In the genomic region with DNA sequence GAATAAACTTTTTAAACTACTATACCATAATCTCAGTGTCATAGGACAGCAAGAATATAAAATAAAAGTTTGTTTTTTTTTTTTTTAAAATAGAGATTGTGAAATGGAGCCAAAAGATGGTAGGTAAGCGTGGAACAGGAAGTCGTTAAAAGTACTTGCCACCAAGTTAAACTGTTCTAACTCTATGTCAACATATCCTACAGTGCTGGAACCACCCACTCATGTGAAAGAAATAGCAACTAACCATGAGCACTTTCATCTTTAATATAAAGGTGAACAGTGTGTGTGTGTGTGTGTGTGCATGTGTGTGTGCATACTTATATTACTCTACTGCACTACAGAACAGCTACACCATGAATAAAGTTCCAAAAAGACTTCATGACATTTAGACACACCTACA, we compare ENCODE assay signal across 24 mouse cellular contexts. TPM values are rescaled to one million over a fixed set of nuclear protein-coding genes. Genes with fewer than 3 reads are reported as not detected.
DNase-seq lines count a peak whose midpoint lies in the region; ATAC-seq lines count a peak whose summit lies in the region.
"Had no signal": no experiment of that assay in that cellular context is flagged by ENCODE, and none has a peak within 500 bp of the region (broad histone marks: within the 10 kb centered on the region; RNA-seq: fewer than 3 reads in every experiment).

No protein-coding gene starts in this region.

- H3K9ac ChIP-seq in liver, embryonic 12.5 days = no peak overlapping the region
- H3K9ac ChIP-seq in liver, embryonic 11.5 days (ENCODE audit: low read depth, low read length) = no peak overlapping the region
- H3K9ac ChIP-seq: embryonic facial prominence, embryonic 12.5 days; forebrain, embryonic 13.5 days had no signal

- H3K4me2 ChIP-seq in liver, embryonic 12.5 days = no peak overlapping the region
- no peak overlapping the region for H3K4me2 ChIP-seq in liver, embryonic 11.5 days
- H3K4me2 ChIP-seq: embryonic facial prominence, embryonic 12.5 days; forebrain, embryonic 13.5 days had no signal

- H3K36me3 ChIP-seq in liver, embryonic 12.5 days = peaks cover 67% of the 10 kb centered on the region
- peaks cover 5% of the 10 kb centered on the region; the same call in 1 of the 2 replicates for H3K36me3 ChIP-seq in liver, embryonic 11.5 days (ENCODE audit: control insufficient read depth, insufficient read depth, low read length)

- ATAC-seq in activated CD4-positive, CD25-positive, alpha-beta regulatory T cell, adult 4 months = peak; percentile 57
- peak; percentile 85 for ATAC-seq in inflammation-experienced regulatory T-cells, adult 6 months
- ATAC-seq in liver, embryonic 12.5 days = no peak
- ATAC-seq in liver, embryonic 11.5 days (replicated peaks; ENCODE audit: low FRiP score) = no peak
- ATAC-seq: forebrain, embryonic 13.5 days; forebrain, embryonic 16.5 days; Patski had no signal

- no peaks in the 10 kb centered on the region for H3K27me3 ChIP-seq in liver, embryonic 12.5 days (replicated peaks)
- no peaks in the 10 kb centered on the region for H3K27me3 ChIP-seq in liver, embryonic 11.5 days (replicated peaks; ENCODE audit: control insufficient read depth, insufficient read depth, low read length)
- H3K27me3 ChIP-seq: CH12.LX; embryonic facial prominence, embryonic 12.5 days; forebrain, embryonic 13.5 days; Patski had no signal

- no peaks in the 10 kb centered on the region for H3K9me3 ChIP-seq in liver, embryonic 12.5 days (replicated peaks)
- no peaks in the 10 kb centered on the region for H3K9me3 ChIP-seq in liver, embryonic 11.5 days (ENCODE audit: control insufficient read depth, low read length)
- H3K9me3 ChIP-seq: embryonic facial prominence, embryonic 10.5 days; embryonic facial prominence, embryonic 12.5 days; forebrain, embryonic 13.5 days; G1E had no signal

- no peak overlapping the region for H3K4me3 ChIP-seq in liver, embryonic 12.5 days
- H3K4me3 ChIP-seq in liver, embryonic 11.5 days (ENCODE audit: low read depth, low read length) = no peak overlapping the region
- H3K4me3 ChIP-seq: embryonic facial prominence, embryonic 10.5 days; embryonic facial prominence, embryonic 12.5 days; forebrain, embryonic 13.5 days had no signal

- no peaks in the 10 kb centered on the region for H3K4me1 ChIP-seq in liver, embryonic 12.5 days
- no peaks in the 10 kb centered on the region for H3K4me1 ChIP-seq in liver, embryonic 11.5 days (replicated peaks; ENCODE audit: control insufficient read depth, insufficient read depth, low read length)
- H3K4me1 ChIP-seq: embryonic facial prominence, embryonic 10.5 days; embryonic facial prominence, embryonic 12.5 days; forebrain, embryonic 13.5 days had no signal

- H3K27ac ChIP-seq in liver, embryonic 12.5 days = no peak overlapping the region
- H3K27ac ChIP-seq in liver, embryonic 11.5 days (ENCODE audit: low read depth, low read length) = no peak overlapping the region
- H3K27ac ChIP-seq: embryonic facial prominence, embryonic 10.5 days; embryonic facial prominence, embryonic 12.5 days; forebrain, embryonic 13.5 days had no signal

- WGBS in liver, embryonic 12.5 days (ENCODE audit: insufficient replicate concordance) = 85% methylated on average over 2 of the region's 2 CpGs
- 93% methylated on average over 2 of the region's 2 CpGs for WGBS in liver, embryonic 11.5 days

- DNase-seq in 416B (ENCODE audit: low read depth) = peak; percentile 17
- DNase-seq in CD4-positive, CD25-positive, alpha-beta regulatory T cell, adult 2 months (ENCODE audit: low read depth, low spot score) = peak; percentile 43
- DNase-seq in thymus, postnatal 14 days = no peak
- DNase-seq in liver, embryonic 11.5 days (ENCODE audit: low spot score) = no peak
- DNase-seq: adrenal gland, adult 2 months; adrenal gland, postnatal 10 days; adrenal gland, postnatal 25 days; B cell, adult 2 months; cerebellum, adult 11 months; cerebellum, adult 18-20 months; cerebellum, adult 8-10 months; cerebellum, adult 9-11 months; cerebellum, postnatal 14 days; cerebellum, postnatal 36 days had no signal

RNA-seq across cellular contexts. Expression of a gene that starts 38.8 kb away (rescaled TPM):
- 10 to 100 TPM; 56.4 to 59.1 TPM for polyA plus RNA-seq in activated CD4-positive, CD25-positive, alpha-beta regulatory T cell, adult 4 months (2017; shearing (Covaris generic))
- 10 to 100 TPM; 59.5 to 72.4 (median 63.1) TPM for polyA plus RNA-seq in inflammation-experienced regulatory T-cells, adult 6 months (2017; shearing (Covaris generic))
- polyA plus RNA-seq in liver, embryonic 12.5 days (2016; fragmentation: Nextera tagmentation; extraction: Ambion mirVana) = 10.4 and 11.8 TPM in 2 replicates
- 26.2 and 27.8 TPM in 2 replicates for polyA plus RNA-seq in liver, embryonic 11.5 days (2014; fragmentation: Nextera tagmentation; extraction: Ambion mirVana)

Comparison
In these comparisons a context has a peak if more than half of its experiments do, and no peak if none do; other contexts are left out.
1. DNase-seq: peak in 416B (single experiment) and CD4-positive, CD25-positive, alpha-beta regulatory T cell, adult 2 months (single experiment); none in thymus, postnatal 14 days (single experiment) and liver, embryonic 11.5 days (single experiment).
2. ATAC-seq: peak in activated CD4-positive, CD25-positive, alpha-beta regulatory T cell, adult 4 months (single experiment) and inflammation-experienced regulatory T-cells, adult 6 months (single experiment); none in liver, embryonic 12.5 days (single experiment) and liver, embryonic 11.5 days (single experiment).